Mouse (Mus musculus): Measurements from ENCODE around the gene Sema3d.

Sema3d gene

GRCm38 (mm10) chr5:12499791-12500504 lies 116.8 kb downstream of the Sema3d start:
- no peak for DNase-seq (ENCODE audit: low read depth)

- no peak for DNase-seq (ENCODE audit: low read depth)
Observed at GRCm38 (mm10) chr5:12512471-12512870, 129.3 kb downstream of the Sema3d start.

- DNase-seq (ENCODE audit: low read depth): no peak
Observed at GRCm38 (mm10) chr5:12515283-12515682, 132.1 kb downstream of the Sema3d start.

GRCm38 (mm10) chr5:12525235-12525767 lies 142.1 kb downstream of the Sema3d start:
- no peak for DNase-seq (ENCODE audit: low read depth)

- DNase-seq (ENCODE audit: low read depth): no peak
Observed at GRCm38 (mm10) chr5:12528596-12528995, 145.4 kb downstream of the Sema3d start.

GRCm38 (mm10) chr5:12529771-12530170 lies 146.6 kb downstream of the Sema3d start:
- DNase-seq (ENCODE audit: low read depth): no peak

- no peak for DNase-seq (ENCODE audit: low read depth)
Observed at GRCm38 (mm10) chr5:12541268-12541667, 158.1 kb downstream of the Sema3d start.

- peak; percentile 3 for DNase-seq (ENCODE audit: low read depth)
Observed at GRCm38 (mm10) chr5:12549046-12549669, 166.0 kb downstream of the Sema3d start.

- DNase-seq (ENCODE audit: low read depth): no peak
Observed at GRCm38 (mm10) chr5:12555401-12555800, 172.2 kb downstream of the Sema3d start.

- no peak for DNase-seq (ENCODE audit: low read depth)
Observed at GRCm38 (mm10) chr5:12557889-12558288, 174.7 kb downstream of the Sema3d start.

- DNase-seq (ENCODE audit: low read depth): no peak
Observed at GRCm38 (mm10) chr5:12561740-12562139, 178.6 kb downstream of the Sema3d start.

- peak; percentile 15 for DNase-seq (ENCODE audit: low read depth)
Observed at GRCm38 (mm10) chr5:12562204-12562603, 179.0 kb downstream of the Sema3d start.

GRCm38 (mm10) chr5:12563132-12563531 lies 179.9 kb downstream of the Sema3d start:
- DNase-seq (ENCODE audit: low read depth): no peak

GRCm38 (mm10) chr5:12564602-12565220 lies 181.5 kb downstream of the Sema3d start:
- DNase-seq (ENCODE audit: low read depth): no peak

- no peak for DNase-seq (ENCODE audit: low read depth)
Observed at GRCm38 (mm10) chr5:12566568-12566967, 183.4 kb downstream of the Sema3d start.

- no peak for DNase-seq (ENCODE audit: low read depth)
Observed at GRCm38 (mm10) chr5:12574551-12574950, 191.4 kb downstream of the Sema3d start.

GRCm38 (mm10) chr5:12575262-12575661 lies 192.1 kb downstream of the Sema3d start:
- DNase-seq (ENCODE audit: low read depth): no peak

GRCm38 (mm10) chr5:12579752-12580151 lies 196.6 kb downstream of the Sema3d start:
- no peak for DNase-seq (ENCODE audit: low read depth)

- no peak for DNase-seq (ENCODE audit: low read depth)
Observed at GRCm38 (mm10) chr5:12582540-12582939, 199.4 kb downstream of the Sema3d start.

- no peak for DNase-seq (ENCODE audit: low read depth)
Observed at GRCm38 (mm10) chr5:12583293-12583834, 200.2 kb downstream of the Sema3d start.

GRCm38 (mm10) chr5:12584886-12585285 lies 201.7 kb downstream of the Sema3d start:
- no peak for DNase-seq (ENCODE audit: low read depth)

GRCm38 (mm10) chr5:12634227-12634980 lies 251.2 kb downstream of the Sema3d start:
- no peak for DNase-seq (ENCODE audit: low read depth)
